Mouse (Mus musculus) adrenal gland, adult 8-10 months (tissue): ENCODE measurements around the gene Irak1. TPM values are rescaled to one million over a fixed set of nuclear protein-coding genes. Genes with fewer than 3 reads are reported as not detected.

Source experiments
- DNase-seq: peaks from one replicate; pipeline ENCODE4 v3.0.0; 2022
- microRNA-seq, 2 experiments: library from miRNA; unstranded; fragments of <30 nt; microRNA quantifications; one replicate each; pipeline ENCODE4 v1.2.0; 2022
- total RNA-seq, 4 experiments: library from RNA; stranded (reverse); gene quantifications; 2 replicates each; pipeline ENCODE4 v1.2.4; 2022

The Irak1 gene
- total RNA-seq, 4 experiments from 2014 or later, result 109 to 154 (median 129) TPM

DNA sequence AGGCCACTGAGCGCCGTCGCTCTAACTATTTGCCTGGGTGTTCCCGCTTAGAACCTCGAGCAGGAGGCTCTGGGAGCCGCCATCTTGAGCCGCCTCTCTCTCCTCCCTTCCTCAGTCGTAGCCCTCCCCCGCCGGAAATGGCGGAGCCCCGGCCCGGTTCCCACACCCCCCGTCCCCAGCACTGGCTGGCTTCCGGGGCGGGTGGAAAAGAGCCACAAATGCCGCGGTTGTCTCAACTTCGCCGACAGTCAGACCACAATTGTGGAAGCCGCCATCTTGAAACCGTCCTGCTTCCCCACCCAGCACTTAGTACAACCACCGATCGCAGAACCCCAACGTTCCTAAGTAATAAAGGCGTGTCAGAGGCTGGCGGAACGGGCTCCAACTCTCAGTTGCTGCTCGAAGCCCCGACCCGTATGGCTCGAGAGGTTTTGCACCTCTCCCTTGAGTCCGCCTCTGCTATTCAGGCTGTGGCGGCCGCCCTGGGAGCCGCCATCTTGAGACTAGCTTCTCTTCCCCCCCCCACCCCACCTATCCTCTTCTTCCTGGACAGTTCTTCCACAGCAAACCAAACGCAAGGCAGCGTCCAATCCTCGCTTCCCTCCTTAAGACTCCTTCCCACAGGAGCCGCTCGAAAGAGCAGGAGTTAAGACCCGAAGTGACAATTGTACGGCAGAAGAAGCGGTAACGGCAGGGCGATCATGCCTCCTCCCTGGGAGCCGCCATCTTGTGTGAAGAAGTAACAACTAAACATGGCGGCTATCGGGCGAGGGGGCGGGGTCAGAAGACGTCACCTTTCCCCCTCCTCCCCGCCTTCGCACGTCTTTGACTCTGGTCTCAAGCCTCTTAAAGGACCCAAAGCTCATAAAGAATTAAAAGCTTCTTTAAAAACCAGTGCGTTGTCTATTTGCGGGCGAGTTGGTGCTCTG lies 57.2 kb downstream of the Irak1 start, which contains the start of gene Hcfc1:
Gene Hcfc1, minus strand, starts transcription at position 110 of the 929 bp plus-strand sequence.
- peak; percentile 87 for DNase-seq

DNA sequence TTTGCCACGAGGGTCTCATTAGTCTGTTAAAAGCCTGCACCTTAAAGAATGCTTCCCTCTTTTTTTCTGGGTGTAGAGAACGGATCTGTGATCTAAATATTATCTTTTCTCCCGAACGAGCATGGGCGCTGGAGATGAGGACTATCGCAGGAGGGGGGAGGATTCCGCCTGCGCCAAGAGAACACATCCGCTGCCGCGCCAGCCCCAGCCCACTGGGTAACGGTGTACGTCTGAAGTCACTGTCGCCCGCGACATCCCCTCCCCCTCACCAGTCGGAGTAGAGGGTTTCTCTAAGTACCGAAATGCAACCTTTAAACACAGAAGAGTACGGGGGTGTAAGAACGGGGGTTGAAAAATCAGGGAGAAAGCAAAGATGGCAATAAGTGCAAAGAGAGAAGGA lies 58.4 kb downstream of the Irak1 start:
- peak; percentile 40 for DNase-seq

DNA sequence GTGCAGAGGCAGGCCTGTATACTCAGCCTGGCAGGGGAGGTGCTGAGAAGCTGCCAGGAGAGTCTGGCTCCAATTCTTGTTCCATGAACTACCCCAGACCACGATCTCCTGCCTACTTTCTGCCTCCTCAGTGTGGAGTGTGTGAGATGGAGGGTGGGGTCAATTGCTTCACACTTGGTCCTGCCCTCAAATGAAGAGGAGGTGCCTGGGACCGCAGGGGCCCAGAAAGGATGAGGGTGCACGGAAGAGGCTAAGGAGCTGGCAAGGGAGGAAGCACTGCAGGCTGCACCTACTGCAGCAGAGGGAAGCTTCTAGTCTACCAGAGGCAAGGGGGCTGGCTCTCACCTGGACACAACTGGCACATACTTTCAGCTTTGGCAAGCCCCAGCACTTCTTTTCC lies 59.4 kb downstream of the Irak1 start:
- DNase-seq, result no peak

Small RNA genes lying within 50 kb of the gene (microRNA-seq; reads per million reads assigned to microRNA genes)
- gene Mir5132, result 5.8 to 11.1 reads per million in 2 experiments
- gene Mir718, result 0.17 to 0.18 reads per million in 2 experiments

Other genes starting within 250 kb of the Irak1 start
- gene Srpk3, start 249.5 kb downstream of the Irak1 start, total RNA-seq, result under 1 TPM; 0.42 to 0.71 (median 0.52) TPM
- 100 to 1,000 TPM; 295 to 431 (median 378) TPM for gene Idh3g, start 237.0 kb downstream of the Irak1 start, total RNA-seq
- gene Ssr4, start 236.9 kb downstream of the Irak1 start, total RNA-seq, result 100 to 1,000 TPM; 150 to 176 (median 163) TPM
- 1 to 10 TPM; 4.4 to 8.1 (median 6.4) TPM for gene Pdzd4, start 198.9 kb downstream of the Irak1 start, total RNA-seq
- gene Avpr2, start 131.8 kb downstream of the Irak1 start, total RNA-seq, result not detected
- 10 to 100 TPM; 10.1 to 25.3 (median 16.7) TPM for gene L1cam, start 127.8 kb downstream of the Irak1 start, total RNA-seq
- gene Arhgap4, start 102.0 kb downstream of the Irak1 start, total RNA-seq, result 1 to 10 TPM; 2.4 to 7.7 (median 5.4) TPM
- 100 to 1,000 TPM in 1 of 4 experiments, 10 to 100 TPM in 3; 77.6 to 108 (median 89.8) TPM for gene Naa10, start 102.0 kb downstream of the Irak1 start, total RNA-seq
- 10 to 100 TPM; 17.7 to 51.7 (median 30.5) TPM for gene Renbp, start 93.1 kb downstream of the Irak1 start, total RNA-seq
- 10 to 100 TPM; 58.1 to 78.5 (median 68.1) TPM for gene Hcfc1, start 57.6 kb downstream of the Irak1 start, total RNA-seq
- not detected for gene Opn1mw, start 103.5 kb upstream of the Irak1 start, total RNA-seq
- 10 to 100 TPM; 37.8 to 56.5 (median 46.9) TPM for gene Mecp2, start 111.4 kb upstream of the Irak1 start, total RNA-seq
- not detected for gene Tex28, start 143.9 kb upstream of the Irak1 start, total RNA-seq
- not detected for gene Tktl1, start 153.3 kb upstream of the Irak1 start, total RNA-seq
- 100 to 1,000 TPM; 133 to 200 (median 168) TPM for gene Flna, start 225.9 kb upstream of the Irak1 start, total RNA-seq
- gene Emd, start 230.8 kb upstream of the Irak1 start, total RNA-seq, result 10 to 100 TPM; 47.9 to 68.8 (median 57.1) TPM
- 100 to 1,000 TPM; 315 to 542 (median 416) TPM for gene Rpl10, start 246.9 kb upstream of the Irak1 start, total RNA-seq